Mouse (Mus musculus) lung, postnatal 0 days (tissue): Measurements from ENCODE around the gene Glul.

Experiments used
- CTCF ChIP-seq: IDR thresholded peaks from 2 replicates; pipeline ENCODE4 v1.5.1; 2016; ENCODE audit warnings: antibody characterized with exemption, mild to moderate bottlenecking
- EP300 ChIP-seq: IDR thresholded peaks from 2 replicates; pipeline ENCODE4 v1.6.1; 2016; ENCODE audit warnings: antibody characterized with exemption, mild to moderate bottlenecking, control low read depth

DNA sequence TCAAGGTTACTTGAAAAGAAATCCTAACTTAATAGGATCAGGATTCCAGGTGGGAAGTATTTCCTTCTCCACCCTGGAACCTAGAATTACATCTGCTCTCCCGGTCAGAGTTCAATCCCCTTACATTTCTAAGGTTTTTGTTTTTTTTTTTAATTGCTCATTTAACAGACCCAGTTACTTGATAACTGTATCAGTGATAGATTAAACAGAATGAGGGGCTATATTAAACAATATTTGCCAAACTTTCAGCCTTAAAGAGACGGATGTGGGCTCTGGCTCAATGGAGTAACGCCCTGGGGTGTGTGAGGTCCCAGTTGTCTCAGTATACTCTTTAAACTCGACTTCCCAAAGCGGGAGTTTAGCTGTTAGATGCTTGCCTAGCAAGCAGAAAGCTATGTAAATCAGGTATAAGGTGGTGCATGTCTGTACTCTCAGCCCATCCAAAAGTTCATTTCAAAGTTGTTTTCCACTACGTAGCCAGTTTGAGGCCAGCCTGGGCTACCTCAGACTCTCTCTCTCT, 11.6 kb downstream of the Glul start:
- TF ChIP-seq CTCF, result no peak
- no peak for TF ChIP-seq EP300
